Mouse (Mus musculus) midbrain, embryonic 13.5 days (tissue): ENCODE data around the gene Ecel1. TPM values are rescaled to one million over a fixed set of nuclear protein-coding genes. Genes with fewer than 3 reads are reported as not detected.
A peak's percentile ranks its signal among the peaks of the same experiment; 100 is the strongest.

Experiments
- ATAC-seq: fragments of 200-750 bp; cut with Nextera tagmentation; 2 replicates; pipeline ENCODE4 v1.8.0; 2017; ENCODE audit warnings: mild to moderate bottlenecking, moderate TSS enrichment, moderate library complexity
- H3K27ac ChIP-seq: fragments of 300-500 bp; sonication (generic); 2 replicates; pipeline ENCODE4 v1.5.1; 2015; ENCODE audit warnings: inconsistent platforms, mild to moderate bottlenecking, moderate library complexity
- H3K27me3 ChIP-seq: fragments of 300-500 bp; sonication (generic); 2 replicates; pipeline ENCODE4 v1.6.1; 2015; ENCODE audit warnings: mild to moderate bottlenecking, inconsistent platforms
- H3K36me3 ChIP-seq: fragments of 300-500 bp; sonication (generic); 2 replicates; pipeline ENCODE4 v1.6.1; 2015; ENCODE audit warnings: mild to moderate bottlenecking, inconsistent platforms
- H3K4me1 ChIP-seq: fragments of 300-500 bp; sonication (generic); replicated peaks from 2 replicates; pipeline ENCODE4 v1.6.1; 2015; ENCODE audit warnings: inconsistent platforms
- H3K4me2 ChIP-seq: fragments of 300-500 bp; sonication (generic); replicated peaks from 2 replicates; pipeline ENCODE4 v1.6.1; 2015; ENCODE audit warnings: moderate library complexity, mild to moderate bottlenecking, inconsistent platforms
- H3K4me3 ChIP-seq: fragments of 300-500 bp; sonication (generic); replicated peaks from 2 replicates; pipeline ENCODE4 v1.5.1; 2015; ENCODE audit warnings: mild to moderate bottlenecking, inconsistent platforms
- H3K9ac ChIP-seq: fragments of 300-500 bp; sonication (generic); replicated peaks from 2 replicates; pipeline ENCODE4 v1.6.1; 2015; ENCODE audit warnings: mild to moderate bottlenecking, inconsistent platforms
- H3K9me3 ChIP-seq: fragments of 300-500 bp; sonication (generic); 2 replicates; pipeline ENCODE4 v1.6.1; 2016; ENCODE audit warnings: mild to moderate bottlenecking, inconsistent platforms
- WGBS: fragments of 180-500 bp; shearing (Covaris S2); methylation state at CpG from one replicate; pipeline ENCODE4 v1.1.7; 2015; 5-methylcytosine and 5-hydroxymethylcytosine counted together
- polyA plus RNA-seq: library from polyadenylated mRNA; unstranded; fragments of >200 nt; fragmentation: Nextera tagmentation; extraction: Ambion mirVana; gene quantifications from 2 replicates; pipeline ENCODE4 v1.2.1, GENCODE M21; 2015

The Ecel1 gene
- polyA plus RNA-seq, result 12.8 and 15.0 TPM in 2 replicates

DNA sequence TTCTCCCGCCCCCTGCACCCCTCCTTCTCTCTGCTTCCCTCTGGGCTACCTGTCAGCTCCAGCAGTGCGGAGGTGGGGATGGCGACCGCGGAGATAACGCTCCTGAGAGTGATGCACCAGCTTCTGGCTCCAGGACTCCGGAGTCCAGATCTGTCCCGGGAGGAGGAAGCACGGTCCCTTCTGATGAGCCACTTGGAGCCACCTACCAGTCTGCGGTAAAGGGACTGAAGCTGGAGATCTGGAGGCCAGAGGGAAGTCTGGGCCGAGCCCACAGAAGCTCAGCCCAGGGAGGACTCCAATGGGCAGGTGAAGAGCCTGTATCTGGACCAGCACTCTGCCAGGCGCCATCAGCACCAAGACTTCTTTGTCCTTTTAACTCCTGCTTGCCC is at the start of gene Ecel1:
Gene Ecel1 (minus strand): TSS at position 323 of the 389 bp plus-strand sequence.
- Histone ChIP-seq H3K27me3 (peaks cover 83% of the 10 kb centered on the region), H3K4me1 (peaks cover 28% of the 10 kb centered on the region), H3K9ac (peak within 1 kb of the TSS; percentile 66), H3K4me2 (peak within 1 kb of the TSS; percentile 66), H3K9me3 (no peaks in the 10 kb centered on the region), H3K4me3 (peak within 1 kb of the TSS; percentile 45), H3K36me3 (no peaks in the 10 kb centered on the region), H3K27ac (no peak within 1 kb of the TSS)
- ATAC-seq, result peak; percentile 10; the same call in 1 of the 2 replicates
- 4% methylated on average over 12 of the region's 12 CpGs for WGBS

- Histone ChIP-seq H3K27ac (no peak overlapping the region), H3K9me3 (no peaks in the 10 kb centered on the region), H3K36me3 (no peaks in the 10 kb centered on the region), H3K27me3 (peaks cover 29% of the 10 kb centered on the region), H3K4me2 (no peak overlapping the region), H3K9ac (no peak overlapping the region), H3K4me3 (no peak overlapping the region), H3K4me1 (0 out of 2 replicates have a peak, but pooled peaks cover 5% of the 10 kb centered on the region)
- 61% methylated on average over 2 of the region's 3 CpGs for WGBS
- ATAC-seq, result no peak
Observed at GRCm38 (mm10) chr1:87205502-87205901, 49.2 kb upstream of the Ecel1 start.

DNA sequence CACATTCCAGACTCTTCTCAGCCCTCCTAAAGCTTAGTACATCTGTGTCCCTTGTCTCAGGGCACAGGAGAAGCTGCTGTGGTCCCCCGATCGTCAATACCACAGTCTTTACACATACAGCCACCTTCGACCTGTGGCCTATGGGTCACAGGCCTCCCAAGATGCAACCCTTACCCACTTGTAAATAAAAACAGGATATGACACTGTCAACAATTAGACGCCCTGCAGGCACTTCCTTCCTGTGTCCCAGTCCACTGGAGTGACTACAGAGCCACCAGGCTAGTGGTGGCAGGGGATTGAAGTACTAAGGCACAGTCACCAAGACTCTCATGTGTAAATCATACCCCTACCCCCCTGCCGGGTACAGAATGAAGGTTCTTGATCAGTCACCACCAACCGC is 48.7 kb upstream of the Ecel1 start:
- 76% methylated on average over 6 of the region's 6 CpGs for WGBS
- no peak overlapping the region for H3K4me3 ChIP-seq
- H3K36me3 ChIP-seq, result no peaks in the 10 kb centered on the region
- H3K9me3 ChIP-seq, result no peaks in the 10 kb centered on the region
- H3K27ac ChIP-seq, result no peak overlapping the region
- no peak for ATAC-seq
- no peak overlapping the region for H3K9ac ChIP-seq
- 0 out of 2 replicates have a peak, but pooled peaks cover 5% of the 10 kb centered on the region for H3K4me1 ChIP-seq
- H3K27me3 ChIP-seq, result peaks cover 29% of the 10 kb centered on the region
- H3K4me2 ChIP-seq, result no peak overlapping the region

DNA sequence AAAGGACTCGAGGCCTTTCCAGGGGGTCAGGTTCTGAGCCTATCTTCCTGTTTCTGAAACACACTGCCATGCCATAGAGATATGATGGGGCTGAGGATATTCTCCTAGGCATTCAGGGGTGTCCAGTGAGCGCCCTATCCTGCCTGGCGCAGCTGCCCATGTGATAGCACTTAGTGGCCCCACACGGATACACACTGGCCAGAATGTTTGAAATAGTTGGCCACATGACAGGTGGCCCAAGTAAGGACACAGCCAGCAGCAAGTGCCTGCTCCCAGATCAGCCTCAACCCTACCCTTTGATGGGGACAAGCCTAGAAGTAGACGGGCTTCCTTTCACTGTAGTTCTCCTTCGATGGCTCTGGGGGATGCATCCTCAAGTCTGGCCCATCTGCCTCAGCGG is 48.1 kb upstream of the Ecel1 start, which contains the start of gene Chrng:
Gene Chrng (plus strand): TSS at position 193 of the 400 bp plus-strand sequence.
- H3K9ac ChIP-seq, result no peak within 1 kb of the TSS
- H3K27me3 ChIP-seq, result peaks cover 29% of the 10 kb centered on the region
- WGBS, result 83% methylated on average over 7 of the region's 7 CpGs
- no peak within 1 kb of the TSS for H3K4me2 ChIP-seq
- H3K27ac ChIP-seq, result no peak within 1 kb of the TSS
- no peaks in the 10 kb centered on the region for H3K9me3 ChIP-seq
- H3K4me3 ChIP-seq, result no peak within 1 kb of the TSS
- no peaks in the 10 kb centered on the region for H3K36me3 ChIP-seq
- 0 out of 2 replicates have a peak, but pooled peaks cover 5% of the 10 kb centered on the region for H3K4me1 ChIP-seq
- no peak for ATAC-seq

GRCm38 (mm10) chr1:87203779-87204178 is 47.5 kb upstream of the Ecel1 start:
- peaks cover 29% of the 10 kb centered on the region for H3K27me3 ChIP-seq
- no peak overlapping the region for H3K27ac ChIP-seq
- no peak overlapping the region for H3K9ac ChIP-seq
- H3K4me2 ChIP-seq, result no peak overlapping the region
- no peak for ATAC-seq
- no peaks in the 10 kb centered on the region for H3K36me3 ChIP-seq
- H3K4me3 ChIP-seq, result no peak overlapping the region
- H3K4me1 ChIP-seq, result 0 out of 2 replicates have a peak, but pooled peaks cover 5% of the 10 kb centered on the region
- WGBS, result 80% methylated on average over 5 of the region's 5 CpGs
- no peaks in the 10 kb centered on the region for H3K9me3 ChIP-seq

DNA sequence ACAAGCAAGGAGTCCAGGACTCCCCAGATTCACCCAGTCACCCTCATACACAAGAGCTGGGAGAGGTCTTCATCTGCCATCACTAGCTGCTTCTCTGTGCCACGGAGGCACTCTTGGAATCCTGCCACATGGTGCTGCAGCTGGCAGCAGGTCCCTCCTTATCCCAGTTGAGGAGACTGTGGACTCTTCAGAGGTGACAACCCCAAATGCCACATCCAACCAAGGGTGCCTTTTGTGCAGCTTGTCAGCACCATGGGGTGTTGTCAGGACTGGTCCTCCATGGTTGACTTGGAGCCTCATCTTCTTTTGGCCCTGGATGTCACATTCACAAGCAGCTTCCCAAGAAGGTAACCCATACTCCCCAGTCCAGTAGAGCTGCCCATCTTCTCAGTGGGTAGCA is 45.5 kb upstream of the Ecel1 start:
- 0 out of 2 replicates have a peak, but pooled peaks cover 5% of the 10 kb centered on the region for H3K4me1 ChIP-seq
- ATAC-seq, result no peak

DNA sequence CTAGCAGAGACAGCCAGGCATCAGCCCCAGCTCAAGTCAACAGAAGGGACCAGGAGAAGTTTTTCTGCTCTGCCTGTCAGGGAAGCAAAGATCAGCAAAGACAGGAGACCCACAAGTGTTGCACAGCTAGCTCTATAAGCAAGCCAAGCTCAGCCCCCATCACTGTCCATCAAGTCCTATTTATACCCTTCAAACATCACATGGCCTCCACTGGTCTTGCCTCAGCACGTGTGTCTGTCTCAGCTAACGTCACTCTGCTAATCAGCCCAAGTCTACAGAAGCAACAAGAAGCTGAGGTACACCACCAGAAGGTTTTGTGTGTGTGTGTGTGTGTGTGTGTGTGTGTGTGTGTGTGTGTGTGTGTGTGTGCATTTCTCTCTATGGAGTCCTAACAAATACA is 44.5 kb upstream of the Ecel1 start:
- peaks cover 10% of the 10 kb centered on the region for H3K27me3 ChIP-seq
- H3K36me3 ChIP-seq, result no peaks in the 10 kb centered on the region
- no peak for ATAC-seq
- no peak overlapping the region for H3K9ac ChIP-seq
- H3K4me3 ChIP-seq, result no peak overlapping the region
- H3K9me3 ChIP-seq, result no peaks in the 10 kb centered on the region
- WGBS, result 73% methylated on average over 2 of the region's 2 CpGs
- no peak overlapping the region for H3K27ac ChIP-seq
- no peak overlapping the region for H3K4me2 ChIP-seq
- 0 out of 2 replicates have a peak, but pooled peaks cover 2% of the 10 kb centered on the region for H3K4me1 ChIP-seq

More for the DNA sequence above, 45.5 kb upstream of the Ecel1 start:
- no peak overlapping the region for H3K4me3 ChIP-seq
- no peak overlapping the region for H3K4me2 ChIP-seq
- 42% methylated on average over 1 of the region's 1 CpGs for WGBS
- H3K9me3 ChIP-seq, result no peaks in the 10 kb centered on the region
- H3K36me3 ChIP-seq, result no peaks in the 10 kb centered on the region
- no peak overlapping the region for H3K27ac ChIP-seq
- H3K27me3 ChIP-seq, result peaks cover 18% of the 10 kb centered on the region
- no peak overlapping the region for H3K9ac ChIP-seq

DNA sequence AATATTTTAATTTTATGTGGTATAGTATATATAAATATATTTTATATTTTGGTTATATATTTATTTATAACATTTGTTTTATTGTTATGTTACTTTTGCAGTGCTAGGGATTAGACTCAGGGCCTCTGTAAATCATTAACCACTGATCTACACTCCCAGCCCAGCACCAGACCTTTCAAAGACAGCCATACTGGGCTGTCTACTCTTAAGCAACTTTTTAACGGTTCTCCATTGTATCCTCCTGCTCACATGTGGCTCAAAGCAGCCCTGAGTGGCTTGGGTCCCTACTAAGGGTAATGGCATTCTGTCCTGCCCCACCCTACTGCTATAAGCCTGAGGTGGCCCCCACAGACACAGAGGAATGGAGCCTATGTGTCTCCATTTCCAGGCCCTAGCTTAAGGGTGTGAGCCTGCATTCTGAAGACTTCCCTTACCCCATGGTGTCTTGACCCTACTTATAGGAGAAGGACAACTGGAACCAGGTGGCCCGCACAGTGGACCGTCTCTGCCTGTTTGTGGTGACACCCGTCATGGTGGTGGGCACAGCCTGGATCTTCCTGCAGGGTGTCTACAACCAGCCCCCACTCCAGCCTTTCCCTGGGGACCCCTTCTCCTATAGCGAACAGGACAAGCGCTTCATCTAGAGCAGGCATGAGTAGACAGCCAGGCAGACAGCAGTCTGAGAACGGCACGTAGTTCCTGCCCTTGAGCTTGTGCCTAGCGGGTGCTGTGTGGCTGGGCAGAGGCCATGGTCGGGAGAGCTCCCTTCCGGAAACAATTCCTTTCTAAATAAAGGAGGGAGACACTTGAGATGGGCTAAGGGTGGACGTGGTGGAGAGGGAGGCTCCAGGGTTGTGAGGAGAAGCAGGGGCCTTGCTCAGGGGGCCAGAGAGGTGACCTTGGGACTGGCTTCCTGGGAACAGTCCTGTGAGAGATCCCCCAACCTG is 42.1 kb upstream of the Ecel1 start:
- ATAC-seq, result no peak; the same call in 1 of the 2 replicates
- WGBS, result 81% methylated on average over 12 of the region's 12 CpGs
- no peak overlapping the region for H3K4me2 ChIP-seq

DNA sequence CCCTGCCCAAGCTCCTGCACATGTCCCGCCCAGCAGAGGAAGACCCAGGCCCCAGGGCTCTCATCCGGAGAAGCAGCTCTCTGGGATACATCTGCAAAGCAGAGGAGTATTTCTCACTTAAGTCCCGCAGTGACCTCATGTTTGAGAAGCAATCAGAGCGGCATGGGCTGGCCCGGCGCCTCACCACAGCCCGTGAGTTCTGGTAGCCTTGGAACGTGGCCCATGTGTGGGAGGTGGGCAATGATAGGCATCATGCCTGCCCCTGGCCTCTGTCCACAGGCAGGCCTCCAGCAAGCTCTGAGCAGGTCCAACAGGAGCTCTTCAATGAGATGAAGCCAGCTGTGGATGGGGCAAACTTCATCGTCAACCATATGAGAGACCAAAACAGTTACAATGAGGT is 41.0 kb upstream of the Ecel1 start:
- Histone ChIP-seq H3K9ac (no peak overlapping the region), H3K4me2 (no peak overlapping the region), H3K27me3 (peaks cover 2% of the 10 kb centered on the region; the same call in 1 of the 2 replicates), H3K27ac (no peak overlapping the region), H3K4me3 (no peak overlapping the region), H3K36me3 (no peaks in the 10 kb centered on the region), H3K4me1 (no peaks in the 10 kb centered on the region), H3K9me3 (no peaks in the 10 kb centered on the region)
- 86% methylated on average over 9 of the region's 9 CpGs for WGBS
- no peak for ATAC-seq

More for the DNA sequence above, 42.1 kb upstream of the Ecel1 start:
- Histone ChIP-seq H3K27me3 (peaks cover 2% of the 10 kb centered on the region; the same call in 1 of the 2 replicates), H3K9ac (no peak overlapping the region), H3K36me3 (no peaks in the 10 kb centered on the region), H3K27ac (no peak overlapping the region), H3K4me1 (no peaks in the 10 kb centered on the region), H3K9me3 (no peaks in the 10 kb centered on the region), H3K4me3 (no peak overlapping the region)

DNA sequence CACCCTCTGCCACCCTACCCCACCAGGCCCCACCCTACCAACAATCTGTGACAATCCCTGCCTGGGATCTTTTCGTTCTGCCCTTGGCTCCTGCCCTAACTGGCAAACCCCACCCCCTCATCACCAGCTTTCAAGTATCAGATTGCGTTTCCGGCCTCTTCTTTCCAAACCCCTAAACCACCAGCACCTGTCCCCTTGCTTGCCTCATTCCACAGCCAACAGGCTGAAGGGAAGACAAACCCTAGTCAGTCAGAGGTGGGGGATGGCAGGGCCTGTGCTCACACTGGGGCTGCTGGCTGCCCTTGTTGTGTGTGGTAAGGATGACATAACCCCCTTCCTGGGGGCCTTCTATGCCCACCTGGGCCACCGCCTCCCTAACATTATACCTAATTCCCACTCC is 34.1 kb upstream of the Ecel1 start, which contains the start of gene Chrnd:
Gene Chrnd (plus strand): TSS at position 179 of the 400 bp plus-strand sequence.
- Histone ChIP-seq H3K36me3 (no peaks in the 10 kb centered on the region), H3K4me3 (no peak within 1 kb of the TSS), H3K27ac (no peak within 1 kb of the TSS), H3K4me1 (peaks cover 12% of the 10 kb centered on the region), H3K9ac (no peak within 1 kb of the TSS), H3K9me3 (no peaks in the 10 kb centered on the region), H3K4me2 (no peak within 1 kb of the TSS), H3K27me3 (peaks cover 24% of the 10 kb centered on the region)
- 48% methylated on average over 4 of the region's 4 CpGs for WGBS
- ATAC-seq, result no peak

DNA sequence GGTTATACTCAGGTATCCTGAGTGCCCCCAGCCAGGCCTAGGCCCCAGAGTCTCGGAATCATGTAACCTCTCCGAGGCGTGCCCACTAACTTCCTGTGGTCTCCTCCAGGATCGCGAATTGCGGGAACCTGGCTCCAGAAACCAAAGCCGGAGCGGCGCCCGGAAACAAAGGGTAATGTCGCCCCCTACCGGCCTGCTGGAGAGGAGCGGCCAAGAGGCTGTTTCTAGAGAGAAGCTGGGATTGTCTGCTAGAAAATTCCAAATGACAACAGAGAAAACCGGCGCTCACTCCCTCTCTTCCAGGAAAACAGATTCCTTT is 30.7 kb upstream of the Ecel1 start:
- no peak overlapping the region for H3K27ac ChIP-seq
- H3K36me3 ChIP-seq, result no peaks in the 10 kb centered on the region
- no peaks in the 10 kb centered on the region for H3K9me3 ChIP-seq
- peaks cover 53% of the 10 kb centered on the region for H3K27me3 ChIP-seq
- 0% methylated on average over 15 of the region's 15 CpGs for WGBS
- peak overlapping the region; percentile 72 for H3K4me2 ChIP-seq
- H3K4me1 ChIP-seq, result peaks cover 21% of the 10 kb centered on the region
- H3K9ac ChIP-seq, result peak overlapping the region; percentile 55
- H3K4me3 ChIP-seq, result peak overlapping the region; percentile 45
- ATAC-seq, result peak; percentile 60
